Mouse (Mus musculus) T-helper 1 cell (primary cell): Measurements from ENCODE around the gene Snai3.

ENCODE experiments used
- in situ Hi-C: fragments of 300-600 bp; cut with MboI, MseI; formaldehyde crosslinking; loops from one replicate; pipeline ENCODE4 v1.15.1; 2025; ENCODE audit warnings: high pct_unique_total_duplicates

Snai3 gene

DNA sequence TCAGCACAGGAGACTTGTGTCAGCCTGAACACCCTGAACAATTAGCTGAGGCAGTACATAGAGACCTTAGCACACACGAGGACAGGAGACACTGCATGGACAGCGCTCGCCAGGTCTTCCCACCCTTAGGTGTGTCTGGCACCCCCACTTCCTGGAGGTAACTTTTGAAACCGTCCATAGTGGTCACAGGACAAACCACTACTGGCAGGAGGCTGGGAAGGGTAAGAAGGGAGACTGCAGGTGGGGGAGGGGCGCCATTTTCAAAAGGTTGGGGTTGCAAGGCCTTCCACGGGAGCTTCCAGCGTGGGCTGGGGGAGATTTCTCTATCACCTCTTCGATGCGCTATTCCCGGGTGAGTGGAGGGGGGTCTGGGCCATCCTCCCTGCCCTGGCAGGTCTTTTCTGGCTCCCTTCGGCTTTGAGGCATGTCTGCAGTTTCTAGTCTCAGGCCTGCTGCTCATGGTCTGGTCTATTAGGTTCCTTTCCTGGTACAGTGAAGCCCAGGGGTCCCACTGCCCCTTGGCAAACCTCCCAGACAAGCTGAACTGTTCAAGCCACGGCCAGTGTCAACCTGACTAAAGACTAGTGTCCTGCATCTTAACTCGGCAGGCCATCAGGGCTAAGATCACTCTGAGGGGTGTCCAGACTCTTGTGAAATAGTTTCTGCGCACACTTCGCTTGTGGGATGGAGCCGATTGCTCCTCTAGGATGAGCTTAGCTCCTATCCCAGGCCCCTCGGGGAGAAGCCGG lies 28.7 kb downstream of the Snai3 start:
- in situ Hi-C loops = loop anchor here (5.0 to 25.0 kb wide), 2 partner anchors 40 to 1130 kb away; no protein-coding TSS in a partner anchor

DNA sequence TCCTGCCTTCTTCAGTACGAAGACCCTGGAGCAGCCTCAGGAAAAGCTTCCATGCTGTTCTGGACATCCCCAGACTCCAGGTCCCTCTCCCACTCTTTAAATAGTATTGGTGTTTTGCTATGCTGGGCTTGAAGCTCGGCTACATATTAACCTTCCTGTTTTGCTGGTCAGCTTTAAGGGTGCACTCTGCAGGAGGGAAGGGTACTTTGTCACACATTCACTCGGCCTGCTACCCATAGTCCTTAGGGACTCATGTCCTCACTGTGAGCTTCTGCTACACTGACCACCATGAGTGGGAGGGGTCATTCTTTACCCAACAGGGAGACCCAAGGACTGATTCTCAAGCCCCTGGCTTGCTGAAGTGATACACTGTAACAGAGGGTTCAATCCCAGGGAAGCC lies 29.9 kb downstream of the Snai3 start:
- in situ Hi-C loops = loop anchor here (5.0 to 25.0 kb wide), 2 partner anchors 42 to 1132 kb away; no protein-coding TSS in a partner anchor

DNA sequence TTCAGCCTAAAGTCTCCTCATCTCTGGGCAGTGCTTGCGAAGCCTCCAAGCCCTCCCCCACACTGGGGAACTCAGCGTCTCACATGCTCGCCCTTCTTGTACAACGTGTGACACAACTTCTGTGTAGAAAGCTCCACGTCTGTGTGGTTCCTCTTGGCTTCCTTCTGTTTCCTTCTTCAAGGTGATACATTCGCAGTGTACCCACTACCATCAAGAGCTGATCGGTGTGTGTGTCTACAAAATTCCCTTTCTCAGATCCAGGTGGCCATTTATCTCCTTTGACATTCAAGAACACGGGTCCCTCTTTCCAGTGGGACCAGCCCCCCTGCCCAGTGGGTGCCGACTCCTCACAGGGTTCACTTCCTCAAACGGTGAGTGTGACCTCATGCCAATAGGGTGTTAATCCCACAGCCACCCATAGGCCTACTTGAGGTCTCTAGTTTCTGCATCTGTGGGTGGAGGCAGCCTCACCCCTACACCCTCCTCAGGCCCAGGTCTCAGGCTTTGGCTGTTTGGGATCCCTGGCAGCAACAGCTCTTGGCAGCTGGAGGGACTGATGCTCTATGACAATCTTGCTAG lies 30.4 kb downstream of the Snai3 start:
- in situ Hi-C loops = loop anchor here (5.0 to 25.0 kb wide), 2 partner anchors 42 to 1132 kb away; no protein-coding TSS in a partner anchor

DNA sequence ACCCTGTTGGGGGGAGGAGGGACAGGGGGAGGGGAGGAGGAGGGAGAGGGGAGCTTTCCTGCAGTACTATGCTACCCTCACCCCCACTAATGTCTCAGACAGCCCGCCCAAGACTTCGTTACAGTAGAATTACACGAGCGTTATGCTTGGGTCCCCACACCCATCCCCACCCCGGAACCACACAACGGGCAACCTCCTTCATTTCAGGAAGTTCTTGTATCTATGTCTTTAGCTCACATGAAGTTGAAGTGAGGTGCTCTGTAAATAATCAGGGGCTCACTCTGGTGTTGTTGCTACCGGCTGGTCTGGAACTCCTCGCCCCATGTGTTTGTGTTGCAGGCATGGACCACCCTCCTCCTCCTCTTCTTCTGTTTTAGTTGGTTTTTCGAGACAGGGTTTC lies 32.4 kb downstream of the Snai3 start:
- in situ Hi-C loops = loop anchor here (25.0 kb wide), 1 partner anchor 1134 kb away; no protein-coding TSS in a partner anchor

DNA sequence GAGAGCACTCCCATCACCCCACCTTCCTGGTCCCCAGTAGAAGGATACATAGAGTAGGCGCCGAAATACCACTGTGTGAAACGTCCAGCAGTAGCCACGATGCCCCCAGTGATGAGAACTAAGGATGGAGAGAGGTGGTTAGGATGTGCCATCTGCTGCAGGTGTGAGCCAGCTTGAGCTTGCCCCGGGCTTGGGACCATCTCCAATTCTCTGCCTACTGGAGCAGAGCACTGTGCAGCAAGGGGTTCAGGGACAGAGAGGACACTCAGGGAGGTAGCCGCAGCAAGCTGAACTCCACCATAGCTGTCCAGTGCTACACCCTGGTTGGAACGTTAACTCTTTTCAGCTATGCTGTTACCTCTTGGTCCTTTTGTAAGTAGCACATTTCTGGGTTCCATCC lies 32.9 kb downstream of the Snai3 start:
- in situ Hi-C loops = loop anchor here (25.0 kb wide), 1 partner anchor 1135 kb away; no protein-coding TSS in a partner anchor

DNA sequence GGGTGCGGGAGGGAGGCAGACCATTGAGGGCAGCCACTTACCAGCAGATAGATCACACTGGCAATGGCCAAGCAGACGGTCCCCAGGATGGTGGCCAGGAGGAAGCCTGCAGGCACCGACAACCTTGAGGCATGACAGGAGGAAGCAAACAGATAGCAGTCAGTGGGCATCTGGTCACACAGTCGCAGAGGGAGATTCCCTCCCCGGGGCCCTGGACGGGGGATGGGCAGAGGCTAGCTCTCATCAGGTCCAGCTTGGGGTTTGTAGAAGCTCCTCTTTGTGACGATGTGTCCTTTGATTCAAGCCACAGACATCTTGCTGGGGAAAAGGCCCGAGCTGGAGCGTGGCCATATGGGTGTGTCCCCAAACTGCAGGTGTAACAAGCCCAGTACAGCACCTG lies 34.4 kb downstream of the Snai3 start:
- in situ Hi-C loops = loop anchor here (25.0 kb wide), 1 partner anchor 1136 kb away; no protein-coding TSS in a partner anchor

DNA sequence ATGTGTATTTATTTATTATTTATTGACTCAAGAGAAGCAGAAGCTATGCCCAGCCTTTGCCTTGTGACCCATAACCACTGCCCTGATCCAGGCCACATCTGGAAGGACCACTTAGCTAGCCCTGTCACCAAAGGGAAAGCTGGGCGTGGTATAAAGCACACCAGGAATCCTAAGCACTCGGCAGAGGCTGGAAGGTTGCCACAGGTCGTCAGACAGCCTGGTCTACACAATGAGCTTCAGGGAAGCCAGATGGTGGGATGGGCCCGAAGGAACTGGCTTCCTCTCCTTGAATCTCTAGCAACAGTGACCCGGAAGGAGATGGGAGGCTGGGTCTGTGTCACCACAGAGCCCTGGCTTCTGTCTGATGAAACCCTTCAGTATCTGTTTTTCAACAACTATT lies 36.9 kb downstream of the Snai3 start:
- in situ Hi-C loops = no loop called here

DNA sequence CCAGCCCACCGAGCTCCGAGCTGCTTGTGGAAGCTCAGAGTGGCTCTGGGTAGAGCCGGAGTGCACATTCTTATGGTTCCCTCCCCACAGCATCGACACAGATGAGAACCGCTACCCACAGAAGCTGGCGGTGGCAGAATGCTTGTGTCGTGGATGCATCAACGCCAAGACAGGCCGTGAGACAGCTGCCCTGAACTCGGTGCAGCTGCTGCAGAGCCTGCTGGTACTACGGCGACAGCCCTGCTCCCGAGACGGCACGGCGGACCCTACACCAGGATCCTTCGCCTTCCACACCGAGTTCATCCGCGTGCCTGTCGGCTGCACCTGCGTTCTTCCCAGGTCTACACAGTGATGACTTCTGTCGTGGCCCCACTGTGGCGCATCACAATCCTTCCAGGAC lies 37.3 kb downstream of the Snai3 start:
- in situ Hi-C loops = no loop called here

DNA sequence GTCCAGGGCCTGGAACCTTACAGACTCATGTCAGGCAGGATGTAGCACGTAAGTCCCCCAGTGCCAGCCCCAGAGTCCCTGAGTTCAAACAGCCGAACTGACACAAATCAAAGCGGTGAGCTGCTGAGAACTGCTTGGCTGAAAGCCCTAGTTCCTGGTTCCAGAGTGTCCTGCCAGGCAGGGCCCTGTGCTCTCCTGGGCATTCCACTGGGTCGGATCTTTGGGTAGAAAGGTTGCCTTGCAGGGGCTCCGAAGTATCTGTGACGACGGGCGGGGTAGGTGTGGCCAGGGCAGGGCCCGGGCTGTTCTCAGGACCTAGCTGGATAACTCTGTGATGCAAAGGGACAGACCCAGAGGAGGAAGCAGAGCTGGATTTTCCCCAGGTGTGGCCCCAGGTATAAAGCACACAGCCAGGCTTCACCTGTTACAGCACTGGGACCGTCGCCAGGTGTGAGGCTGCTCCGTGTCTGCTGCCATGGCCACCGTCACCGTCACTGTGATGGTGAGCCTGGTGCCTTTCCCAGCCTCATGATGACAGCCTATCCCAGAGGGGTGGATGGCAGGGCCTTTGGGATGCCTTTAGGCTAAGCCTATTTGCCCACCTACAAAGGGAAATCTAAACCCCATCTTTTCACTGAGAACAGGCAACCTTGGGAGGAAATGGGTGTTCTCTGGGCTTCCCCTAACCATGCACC lies 39.0 kb downstream of the Snai3 start, which contains the start of gene Il17c:
Il17c (plus strand) TSS at position 645 of the 695 bp plus-strand sequence.
- in situ Hi-C loops = no loop called here

DNA sequence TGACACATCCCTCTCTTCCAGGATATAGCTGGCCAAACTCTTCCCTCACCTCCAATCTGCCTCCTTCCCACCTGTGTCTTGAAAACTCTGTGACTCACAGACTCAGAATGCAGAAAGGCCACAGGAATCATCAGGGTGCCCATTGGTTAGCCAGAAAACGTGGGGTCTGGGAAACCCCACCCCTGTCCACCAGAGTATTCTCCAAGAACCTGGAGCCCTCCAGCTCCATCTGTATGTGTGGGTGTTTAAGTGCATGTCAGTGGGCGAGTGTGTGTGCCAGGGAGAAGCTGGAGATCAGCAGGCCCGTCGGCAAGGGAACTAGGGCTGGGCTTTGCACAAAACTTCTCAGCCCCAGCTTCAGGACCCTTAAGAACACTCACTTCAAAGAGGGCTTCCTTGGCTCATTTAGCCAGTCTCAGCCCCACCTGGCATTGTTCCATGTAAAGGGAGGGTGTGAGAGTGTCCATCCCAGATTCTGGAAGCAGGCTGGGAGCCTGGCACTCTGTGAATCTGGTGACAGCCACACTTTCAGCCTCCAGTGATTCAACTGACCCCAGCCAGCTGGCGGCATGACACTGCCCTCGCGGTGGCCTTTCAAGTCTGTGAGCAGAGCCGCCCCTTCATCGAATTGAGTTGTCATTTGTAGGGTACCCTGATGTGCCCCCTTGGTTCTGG lies 40.5 kb downstream of the Snai3 start:
- in situ Hi-C loops = no loop called here

DNA sequence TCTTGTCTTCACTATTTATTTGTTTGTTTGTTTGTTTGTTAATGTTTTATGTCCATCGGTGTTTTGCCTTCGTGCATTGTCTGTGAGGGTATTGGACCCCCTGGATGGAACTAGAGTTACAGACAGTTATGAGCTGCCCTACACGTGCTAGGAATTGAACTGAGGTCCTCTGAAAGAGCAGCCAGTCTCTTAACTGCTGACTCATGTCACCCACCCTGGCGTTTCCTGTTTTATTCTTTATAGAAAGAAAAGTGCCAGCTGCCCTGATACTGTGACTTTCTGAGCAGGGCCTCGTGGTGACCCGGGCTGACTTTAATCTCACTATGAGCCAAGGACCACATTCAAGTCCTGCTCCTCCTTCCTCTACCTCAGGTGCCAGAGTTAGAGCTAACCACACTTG lies 45.0 kb downstream of the Snai3 start:
- in situ Hi-C loops = no loop called here

DNA sequence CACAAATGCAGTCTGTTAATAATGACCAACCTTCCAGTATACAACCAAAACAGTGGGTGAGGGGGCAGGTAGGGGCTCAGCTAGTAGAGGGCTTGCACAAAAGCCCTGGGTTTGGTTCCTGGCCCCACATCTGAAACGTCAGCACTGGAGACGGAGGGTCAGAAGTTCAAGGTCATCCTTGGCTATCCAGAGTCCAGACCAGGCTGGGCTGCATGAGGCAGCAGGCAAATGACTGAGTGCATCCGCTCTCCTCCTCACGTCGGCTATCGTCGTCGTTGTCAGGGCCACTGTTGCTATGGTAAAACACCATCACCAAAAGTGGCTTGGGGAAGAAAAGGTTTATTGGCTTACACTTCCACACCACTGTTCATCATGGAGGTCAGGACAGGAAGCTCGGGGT lies 46.2 kb downstream of the Snai3 start:
- in situ Hi-C loops = no loop called here

DNA sequence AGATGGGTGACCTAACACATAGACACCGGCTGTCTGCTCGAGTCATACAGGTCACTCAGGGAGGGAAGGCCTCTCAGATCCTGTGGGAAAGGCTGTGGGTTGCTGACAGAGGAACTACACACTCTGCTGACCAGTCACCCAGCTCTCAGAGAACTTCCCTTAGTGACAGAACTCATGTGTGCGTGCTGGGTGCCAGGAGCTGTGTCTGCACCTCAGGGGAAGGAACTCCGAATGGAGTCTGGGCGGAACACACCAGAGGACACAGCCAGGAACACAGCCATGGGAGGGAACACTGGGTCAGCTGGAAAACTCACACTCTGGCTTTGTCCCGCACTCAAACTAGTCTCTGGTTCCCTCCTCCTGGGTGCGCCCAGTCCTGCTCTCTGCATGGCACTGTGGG lies 52.9 kb downstream of the Snai3 start:
- in situ Hi-C loops = no loop called here

DNA sequence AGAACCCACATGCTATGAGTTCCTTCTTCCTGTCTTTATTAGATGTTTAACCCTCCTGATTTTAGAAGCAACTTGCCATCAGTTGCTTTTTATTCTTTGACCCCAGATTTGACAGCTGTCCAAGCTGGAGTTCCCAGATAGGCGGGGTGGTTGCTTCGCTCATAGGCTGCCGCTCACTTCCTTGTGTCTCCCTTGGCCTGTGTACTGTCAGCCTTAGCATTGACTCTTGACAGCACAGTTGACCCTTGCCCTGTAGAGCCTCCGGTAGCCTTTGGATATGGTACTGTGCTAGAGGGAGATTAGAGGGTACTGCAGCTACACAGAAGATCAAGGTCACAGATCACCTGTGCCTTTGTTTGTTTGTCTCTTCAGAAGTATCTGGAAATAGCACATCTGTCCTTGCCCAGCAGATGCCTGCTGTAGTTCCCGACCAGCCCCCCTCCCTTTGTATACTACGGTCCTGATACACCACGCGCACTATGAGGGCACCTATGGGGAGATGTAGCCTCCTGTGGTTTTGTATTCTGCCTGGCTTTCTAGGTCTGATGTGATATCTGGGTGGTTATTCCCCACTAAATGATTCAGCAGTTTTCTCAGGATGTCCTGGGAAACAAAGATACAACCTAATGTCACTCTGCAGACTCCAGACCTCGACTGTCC lies 55.3 kb downstream of the Snai3 start:
- in situ Hi-C loops = no loop called here
